Comparison of ENCODE assay signal across 23 mouse cellular contexts in genomic region chr9:14150288-14150687, GRCm38 (mm10).
DNase-seq lines count a peak whose midpoint lies in the region; ATAC-seq lines count a peak whose summit lies in the region.
"Had no signal": no experiment of that assay in that cellular context is flagged by ENCODE, and none has a peak within 500 bp of the region (broad histone marks: within the 10 kb centered on the region; RNA-seq: fewer than 3 reads in every experiment).

No protein-coding gene starts in this region.

- H3K9ac ChIP-seq in embryonic facial prominence, embryonic 11.5 days (replicated peaks; ENCODE audit: low read length), result no peak overlapping the region
- no peak overlapping the region for H3K9ac ChIP-seq in embryonic facial prominence, embryonic 15.5 days
- H3K9ac ChIP-seq in midbrain, embryonic 14.5 days (replicated peaks; ENCODE audit: low read length), result no peak overlapping the region
- H3K9ac ChIP-seq: forebrain, embryonic 12.5 days; heart, embryonic 13.5 days; hindbrain, embryonic 12.5 days; hindbrain, embryonic 15.5 days had no signal

- no peaks in the 10 kb centered on the region for H3K27me3 ChIP-seq in embryonic facial prominence, embryonic 11.5 days (ENCODE audit: control insufficient read depth, insufficient read depth, low read length)
- H3K27me3 ChIP-seq in embryonic facial prominence, embryonic 15.5 days, result no peaks in the 10 kb centered on the region
- H3K27me3 ChIP-seq in midbrain, embryonic 14.5 days (ENCODE audit: control insufficient read depth, insufficient read depth, low read length), result no peaks in the 10 kb centered on the region
- H3K27me3 ChIP-seq: forebrain, embryonic 12.5 days; hindbrain, embryonic 12.5 days; hindbrain, embryonic 15.5 days; Patski had no signal

- WGBS in embryonic facial prominence, embryonic 11.5 days, result 63% methylated on average over 9 of the region's 9 CpGs
- WGBS in embryonic facial prominence, embryonic 15.5 days, result 33% methylated on average over 9 of the region's 9 CpGs
- 89% methylated on average over 9 of the region's 9 CpGs for WGBS in midbrain, embryonic 14.5 days

- no peak overlapping the region for H3K4me3 ChIP-seq in embryonic facial prominence, embryonic 11.5 days (ENCODE audit: low read depth, low read length)
- H3K4me3 ChIP-seq in embryonic facial prominence, embryonic 15.5 days (replicated peaks), result no peak overlapping the region
- H3K4me3 ChIP-seq in midbrain, embryonic 14.5 days (replicated peaks; ENCODE audit: low read depth, low read length), result no peak overlapping the region
- H3K4me3 ChIP-seq: erythroblast, embryonic 14.5 days; forebrain, embryonic 12.5 days; heart, adult 2 months; heart, embryonic 10.5 days; heart, embryonic 13.5 days; hindbrain, embryonic 12.5 days; hindbrain, embryonic 15.5 days had no signal

- no peaks in the 10 kb centered on the region for H3K4me1 ChIP-seq in embryonic facial prominence, embryonic 11.5 days (ENCODE audit: control insufficient read depth, insufficient read depth, low read length)
- peaks cover 12% of the 10 kb centered on the region for H3K4me1 ChIP-seq in embryonic facial prominence, embryonic 15.5 days
- H3K4me1 ChIP-seq in midbrain, embryonic 14.5 days (ENCODE audit: control insufficient read depth, insufficient read depth, low read length), result no peaks in the 10 kb centered on the region
- H3K4me1 ChIP-seq: forebrain, embryonic 12.5 days; heart, embryonic 10.5 days; hindbrain, embryonic 12.5 days; hindbrain, embryonic 15.5 days had no signal

- no peak overlapping the region for H3K4me2 ChIP-seq in embryonic facial prominence, embryonic 11.5 days (ENCODE audit: low read depth, low read length)
- no peak overlapping the region for H3K4me2 ChIP-seq in embryonic facial prominence, embryonic 15.5 days (replicated peaks)
- no peak overlapping the region for H3K4me2 ChIP-seq in midbrain, embryonic 14.5 days (ENCODE audit: low read length)
- H3K4me2 ChIP-seq: forebrain, embryonic 12.5 days; heart, embryonic 13.5 days; hindbrain, embryonic 12.5 days; hindbrain, embryonic 15.5 days had no signal

- no peaks in the 10 kb centered on the region for H3K9me3 ChIP-seq in embryonic facial prominence, embryonic 11.5 days (replicated peaks; ENCODE audit: control insufficient read depth, low read length)
- no peaks in the 10 kb centered on the region for H3K9me3 ChIP-seq in embryonic facial prominence, embryonic 15.5 days (replicated peaks)
- H3K9me3 ChIP-seq in midbrain, embryonic 14.5 days (ENCODE audit: control insufficient read depth, low read length), result no peaks in the 10 kb centered on the region
- H3K9me3 ChIP-seq: forebrain, embryonic 12.5 days; heart, embryonic 10.5 days; heart, embryonic 13.5 days; hindbrain, embryonic 12.5 days; hindbrain, embryonic 15.5 days had no signal

- H3K27ac ChIP-seq in embryonic facial prominence, embryonic 11.5 days (replicated peaks; ENCODE audit: low read depth, low read length), result no peak overlapping the region
- peak overlapping the region; percentile 45 for H3K27ac ChIP-seq in embryonic facial prominence, embryonic 15.5 days (replicated peaks)
- H3K27ac ChIP-seq in midbrain, embryonic 14.5 days (replicated peaks; ENCODE audit: low read depth, low read length), result no peak overlapping the region
- H3K27ac ChIP-seq: forebrain, embryonic 12.5 days; heart, adult 2 months; heart, embryonic 10.5 days; heart, embryonic 13.5 days; hindbrain, embryonic 12.5 days; hindbrain, embryonic 15.5 days had no signal

- ATAC-seq in embryonic facial prominence, embryonic 11.5 days (replicated peaks; ENCODE audit: insufficient number of reproducible peaks, low FRiP score, low TSS enrichment, low read depth), result 0 out of 2 replicates have a peak, but pooled peaks have one; percentile 44
- peak; percentile 79 for ATAC-seq in embryonic facial prominence, embryonic 15.5 days (ENCODE audit: insufficient number of reproducible peaks, low FRiP score, low TSS enrichment, low read depth)
- ATAC-seq in midbrain, embryonic 14.5 days (ENCODE audit: low FRiP score, low TSS enrichment), result no peak
- ATAC-seq: forebrain, embryonic 16.5 days; intestine, postnatal 0 days; Patski had no signal

- DNase-seq in embryo, embryonic 11 days, result peak; percentile 20
- no peak for DNase-seq in embryo, embryonic 10.5 days (ENCODE audit: low spot score)
- peak; percentile 66 for DNase-seq in embryonic facial prominence, embryonic 11.5 days (ENCODE audit: low spot score)
- DNase-seq in midbrain, embryonic 14.5 days, result no peak
- no peak for DNase-seq in cerebellum, adult 8-10 months
- DNase-seq: adrenal gland, postnatal 10 days; adrenal gland, postnatal 36 days; cerebellum, adult 18-20 months; cerebellum, adult 9-11 months; cerebellum, postnatal 25 days; gastrocnemius, postnatal 10 days; gastrocnemius, postnatal 36 days; heart, adult 2 months had no signal

- H3K36me3 ChIP-seq in embryonic facial prominence, embryonic 11.5 days (replicated peaks; ENCODE audit: control insufficient read depth, insufficient read depth, low read depth, low read length), result no peaks in the 10 kb centered on the region
- H3K36me3 ChIP-seq in embryonic facial prominence, embryonic 15.5 days, result no peaks in the 10 kb centered on the region
- H3K36me3 ChIP-seq in midbrain, embryonic 14.5 days (ENCODE audit: control insufficient read depth, insufficient read depth, low read length), result no peaks in the 10 kb centered on the region
- H3K36me3 ChIP-seq: forebrain, embryonic 12.5 days; heart, embryonic 10.5 days; heart, embryonic 13.5 days; hindbrain, embryonic 12.5 days; hindbrain, embryonic 15.5 days had no signal

Comparison
In these comparisons a context has a peak if more than half of its experiments do, and no peak if none do; other contexts are left out.
1. DNase-seq: peak in embryo, embryonic 11 days (single experiment) and embryonic facial prominence, embryonic 11.5 days (single experiment); none in embryo, embryonic 10.5 days (single experiment), midbrain, embryonic 14.5 days (single experiment) and cerebellum, adult 8-10 months (single experiment).